Mouse (Mus musculus): Measurements from ENCODE around the gene Hadh.

DNA sequence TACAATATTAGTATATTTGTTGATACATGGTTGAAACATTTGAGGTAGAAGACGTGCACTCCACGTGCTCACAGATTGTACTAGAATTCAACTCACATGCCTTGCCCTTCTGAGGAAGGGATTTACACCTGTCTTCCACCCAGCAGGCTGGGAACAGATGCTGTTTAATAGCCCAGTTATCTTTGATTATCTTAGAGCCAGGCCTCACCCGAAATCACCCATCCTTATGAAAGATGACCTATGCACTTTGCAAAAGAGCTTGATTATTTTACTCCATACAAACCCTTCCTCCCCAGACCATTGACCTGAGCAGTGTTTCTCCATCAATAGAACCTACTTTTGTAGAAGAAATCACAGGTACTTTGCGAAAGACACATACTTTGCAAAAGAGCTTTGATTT is 38.7 kb upstream of the Hadh start:
- no peak for TF ChIP-seq CTCF (IDR thresholded peaks at IDR 0.05; ENCODE audit: borderline replicate concordance, insufficient read depth, low read depth, low read length)
- no peak for TF ChIP-seq POLR2A (IDR thresholded peaks at IDR 0.05; ENCODE audit: borderline replicate concordance, insufficient read depth, low read length)
